Mouse (Mus musculus) brain, embryonic 18.5 days (tissue): ENCODE results near the gene Trappc11.

Experiments
- DNase-seq: peaks from one replicate; pipeline ENCODE4 v3.0.0-alpha.2; 2012; ENCODE audit warnings: low read depth, low spot score

The Trappc11 gene

DNA sequence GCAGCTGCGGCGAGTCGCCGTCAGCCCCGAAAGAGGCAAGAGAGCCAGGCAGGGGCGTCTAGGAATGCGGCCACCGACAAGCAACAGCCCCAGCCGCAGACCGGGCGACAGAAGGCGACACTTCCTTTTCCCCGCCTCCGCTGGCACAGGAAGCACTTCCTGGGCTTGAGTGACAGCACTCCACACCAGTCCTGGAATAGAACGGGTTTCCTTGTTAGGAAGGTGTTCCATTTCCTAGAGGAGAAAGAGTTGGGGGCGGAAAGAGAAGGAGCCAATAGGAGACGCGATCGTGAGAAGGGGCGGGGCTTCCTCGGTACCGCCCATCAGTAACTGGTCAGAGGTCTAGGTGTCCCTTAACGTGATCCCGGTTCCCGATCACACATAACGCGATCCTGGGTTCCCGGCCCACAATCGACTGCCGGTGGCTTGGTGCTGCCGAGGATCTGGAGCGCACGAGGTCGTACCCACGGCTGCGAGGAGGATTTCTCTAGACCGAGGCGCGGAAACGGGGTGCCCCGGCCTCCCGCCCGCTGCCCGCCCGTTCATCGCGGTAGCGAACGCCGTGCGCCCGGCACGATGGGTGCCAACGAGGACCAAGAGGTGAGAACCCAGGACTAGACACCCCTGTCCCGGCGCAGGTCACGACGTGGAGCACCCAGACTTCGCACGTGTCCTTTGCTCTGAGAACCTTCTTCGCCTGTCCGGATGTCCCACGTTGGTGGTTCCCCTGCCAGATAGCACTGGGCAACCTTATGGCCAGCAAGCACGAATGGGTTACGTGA is at the start of gene Trappc11, which contains the start of gene Rwdd4a:
Gene Trappc11 (minus strand): TSS at position 127 of the 782 bp plus-strand sequence.
Gene Rwdd4a (plus strand): TSS at position 321 of the 782 bp plus-strand sequence.
- peak; percentile 96 for DNase-seq

DNA sequence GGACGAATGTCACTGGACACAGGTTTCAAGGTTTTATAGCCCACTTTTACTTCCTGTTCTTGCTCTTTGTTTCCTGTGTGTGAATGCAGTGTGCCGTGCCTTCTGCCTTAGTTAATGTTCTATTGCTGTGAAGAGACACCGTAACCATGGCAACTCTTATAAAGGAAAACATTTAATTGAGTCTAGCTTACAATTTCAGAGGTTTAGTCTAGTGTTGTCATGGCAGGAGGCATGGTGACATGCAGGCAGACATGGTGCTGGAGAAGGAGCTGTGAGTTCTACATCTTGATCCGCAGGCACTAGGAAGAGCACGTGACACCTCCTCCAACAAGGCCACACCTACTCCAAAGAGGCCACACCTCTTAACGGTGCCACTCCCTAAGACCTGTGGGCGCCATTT is 48.2 kb upstream of the Trappc11 start:
- DNase-seq, result peak; percentile 18

DNA sequence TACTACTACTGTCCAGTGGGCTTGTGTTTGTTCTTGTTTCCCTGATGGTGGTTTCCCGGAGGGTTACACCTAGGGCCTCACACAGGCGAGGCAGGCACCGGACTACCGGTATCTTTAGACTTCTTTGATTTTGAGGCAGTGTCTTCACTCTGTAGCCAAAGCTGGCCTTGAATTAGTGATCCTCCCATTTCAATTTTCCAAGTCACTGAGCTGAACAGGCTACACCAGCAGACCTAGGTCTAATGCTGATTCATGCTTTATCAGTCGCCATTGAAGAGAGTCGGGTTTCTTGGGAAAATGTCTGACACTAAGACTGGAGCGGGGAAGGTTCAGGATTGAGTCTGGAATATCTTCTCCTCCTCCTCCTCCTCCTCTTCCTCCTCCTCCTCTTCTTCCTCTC is 40.2 kb upstream of the Trappc11 start:
- no peak for DNase-seq

DNA sequence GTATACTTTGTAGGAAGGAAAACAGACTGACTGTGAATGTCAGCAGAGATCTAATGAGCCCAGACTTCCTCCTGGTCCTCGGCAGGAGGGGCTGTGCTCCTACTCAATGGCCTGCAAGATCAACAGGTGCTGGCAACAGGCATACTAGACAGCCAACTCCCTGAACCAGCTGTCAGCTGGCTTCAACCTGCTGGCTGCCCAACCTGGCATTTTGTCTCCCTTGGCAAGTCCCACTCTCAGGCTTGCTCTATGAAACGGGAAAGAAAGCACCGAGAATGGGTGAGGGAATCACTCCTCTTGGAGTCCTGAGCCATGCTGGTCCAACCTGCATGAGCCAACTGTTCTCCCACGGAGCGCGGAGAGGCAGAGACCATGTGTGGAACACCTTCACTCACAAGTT is 36.9 kb upstream of the Trappc11 start:
- no peak for DNase-seq

DNA sequence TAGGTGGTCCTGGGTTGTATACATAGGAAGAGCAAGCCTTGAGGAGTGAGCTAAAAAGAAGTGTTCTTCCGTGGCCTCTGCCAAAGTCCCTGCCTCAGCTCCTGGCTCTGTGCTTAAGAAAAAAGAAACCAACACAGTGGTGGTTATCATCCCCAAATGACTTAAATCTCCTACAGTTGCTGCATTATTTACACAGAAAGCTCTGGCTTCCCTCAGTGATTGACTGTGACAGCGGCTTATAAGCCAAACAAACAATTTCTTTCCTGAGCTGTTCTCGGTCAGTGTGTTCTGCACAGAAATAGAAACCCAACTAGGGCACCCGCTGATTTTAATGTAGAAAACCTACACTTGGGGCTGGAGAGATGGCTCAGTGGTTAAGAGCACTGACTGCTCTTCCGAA is 34.8 kb upstream of the Trappc11 start:
- no peak for DNase-seq

DNA sequence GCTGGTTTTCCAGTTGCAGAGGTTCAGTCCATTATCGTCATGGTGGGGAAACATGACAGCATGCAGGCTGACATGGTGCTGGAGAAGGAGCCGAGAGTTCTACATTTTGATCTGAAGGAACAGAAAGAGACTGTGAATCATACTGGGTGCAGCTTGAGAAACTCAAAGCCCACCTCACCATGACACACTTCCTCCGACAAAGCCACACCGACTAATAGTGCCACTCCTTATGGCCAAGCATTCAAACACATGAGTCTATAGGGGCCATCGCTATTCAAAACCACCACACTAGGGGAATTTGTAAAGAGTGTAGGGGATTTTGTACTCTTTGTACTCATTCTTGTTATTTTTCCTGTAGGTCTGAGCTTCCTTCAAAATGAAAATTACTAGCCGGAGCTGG is 33.3 kb upstream of the Trappc11 start:
- DNase-seq, result no peak

DNA sequence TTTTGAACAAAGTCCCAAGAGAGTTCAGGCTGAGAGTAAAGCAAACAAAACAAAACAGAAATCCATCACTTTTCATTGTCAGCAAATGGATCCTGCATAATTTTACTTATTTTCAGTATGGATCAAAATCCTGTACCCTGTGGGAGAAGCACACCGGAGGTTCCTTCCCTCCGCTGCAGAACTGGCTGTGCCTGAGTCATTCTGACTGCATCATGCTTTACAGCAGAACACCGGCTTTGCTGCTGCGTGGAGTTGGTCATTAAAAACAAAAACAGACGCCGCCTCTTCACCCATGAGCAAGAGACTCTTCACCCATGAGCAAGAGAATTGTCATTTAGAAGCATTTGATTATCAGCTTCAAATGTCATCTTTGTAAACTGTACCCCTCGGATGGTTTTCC is 27.5 kb upstream of the Trappc11 start:
- no peak for DNase-seq

DNA sequence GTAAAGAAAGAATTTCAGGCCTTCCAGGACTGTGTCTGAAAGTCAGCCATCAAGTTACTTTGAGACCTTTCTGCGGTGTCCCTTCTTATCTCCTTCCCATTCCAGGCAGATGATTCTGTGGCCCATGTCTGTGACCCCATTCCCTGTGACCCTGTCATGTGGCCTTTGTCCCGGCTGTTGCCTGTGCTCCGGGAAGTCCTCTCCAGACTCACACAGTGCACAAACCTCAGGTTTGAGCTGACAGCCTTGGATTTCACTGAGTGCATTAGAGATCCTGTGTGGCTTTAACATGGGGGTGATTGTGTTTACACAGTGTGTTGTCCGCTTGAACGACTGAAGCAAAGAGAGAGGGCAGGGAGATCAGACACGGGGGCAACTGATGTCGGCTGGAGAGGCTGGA is 25.0 kb upstream of the Trappc11 start:
- DNase-seq, result no peak

DNA sequence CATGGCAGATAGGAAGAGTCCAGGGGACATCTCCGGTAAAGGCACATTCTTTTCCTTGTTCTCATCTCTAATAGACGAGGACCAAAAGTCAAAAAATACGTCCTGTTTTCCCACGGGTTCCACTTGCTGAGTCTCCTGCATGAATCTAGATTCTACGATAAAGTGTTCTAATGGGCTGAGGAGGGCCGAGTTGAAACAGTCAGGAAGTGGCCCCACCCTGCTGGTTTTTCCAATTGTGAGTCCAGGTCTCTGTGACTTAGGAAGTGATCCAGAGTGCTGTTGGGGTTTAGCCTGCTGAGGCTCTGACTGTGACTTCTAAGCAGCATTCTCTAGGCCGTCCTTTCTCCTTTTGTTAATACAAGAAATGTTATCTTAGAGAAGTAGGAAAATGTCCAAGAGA is 23.2 kb upstream of the Trappc11 start:
- DNase-seq, result no peak

DNA sequence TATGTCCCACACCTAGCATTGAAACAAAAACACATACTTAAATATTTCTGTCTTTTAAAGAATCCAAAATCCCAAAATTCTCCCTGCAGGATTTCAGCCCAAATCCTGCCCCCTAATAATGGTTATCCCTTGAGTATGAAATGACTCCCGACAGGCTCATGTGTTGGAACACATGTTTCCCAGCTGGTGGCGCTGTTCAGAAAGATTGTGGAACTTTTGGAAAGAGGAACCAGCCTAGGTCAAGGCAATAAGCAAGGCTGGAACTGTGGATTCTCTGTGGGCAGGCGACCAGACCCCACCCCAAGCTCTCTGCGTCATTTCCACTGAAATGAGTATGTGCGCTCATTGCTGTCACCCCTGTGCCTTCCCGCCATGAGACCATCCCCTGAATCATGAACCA is 20.3 kb upstream of the Trappc11 start:
- no peak for DNase-seq

DNA sequence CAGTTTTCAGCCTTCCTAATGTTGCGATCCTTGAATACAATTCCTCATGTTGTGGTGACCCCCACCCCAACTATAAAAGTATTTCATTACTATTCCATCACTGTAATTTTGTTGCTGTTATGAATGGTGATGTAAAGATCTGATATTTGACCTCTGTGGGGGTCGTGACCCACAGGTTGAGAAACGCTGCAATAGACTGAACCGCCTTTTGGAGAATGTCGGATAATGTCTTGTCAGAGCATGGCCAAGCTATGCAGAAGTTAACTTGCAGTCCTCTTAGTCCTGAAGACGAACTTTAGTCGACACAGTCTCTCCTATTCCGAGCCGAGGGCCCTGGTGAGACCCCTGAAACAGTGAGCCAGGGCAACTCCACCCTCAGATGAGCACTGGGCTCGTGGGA is 13.8 kb upstream of the Trappc11 start:
- DNase-seq, result no peak

DNA sequence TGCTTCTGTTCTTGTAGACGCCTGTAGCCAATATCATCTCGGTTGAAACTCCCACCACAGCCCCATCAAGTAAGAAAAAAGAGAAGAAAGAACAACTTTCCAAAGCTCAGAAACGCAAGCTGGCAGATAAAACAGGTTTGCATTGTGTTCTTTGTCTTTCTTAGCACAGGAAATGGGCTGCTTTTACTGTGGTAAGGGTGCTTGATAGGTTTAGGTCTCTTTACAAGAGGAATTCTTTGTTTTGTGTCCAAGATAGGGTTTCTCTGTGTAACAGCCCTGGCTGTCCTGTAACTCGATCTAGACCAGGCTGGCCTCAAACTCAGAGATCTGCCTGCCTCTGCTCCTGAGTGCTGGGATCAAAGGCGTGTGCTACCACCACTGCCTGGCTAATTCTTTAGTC is 10.8 kb upstream of the Trappc11 start:
- no peak for DNase-seq

DNA sequence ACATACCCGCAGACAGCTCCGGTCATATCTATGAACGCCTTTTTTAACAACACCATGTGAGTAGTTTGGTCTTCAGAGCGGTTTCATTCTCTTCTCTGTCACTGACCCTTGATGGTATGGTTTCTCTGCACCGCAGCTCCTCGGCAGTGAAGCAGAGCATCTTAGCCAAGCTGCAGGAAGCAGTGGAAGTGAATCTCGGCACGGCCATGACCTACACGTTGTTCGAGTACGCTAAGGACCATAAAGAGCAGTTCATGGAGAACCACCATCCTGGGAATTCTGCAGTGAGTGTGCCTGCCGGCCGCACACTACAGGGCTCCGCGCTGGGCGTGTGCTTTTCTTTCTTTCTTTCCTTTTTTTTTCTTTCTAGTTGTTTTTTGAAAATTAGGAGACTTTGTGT is 9.5 kb upstream of the Trappc11 start:
- DNase-seq, result no peak

DNA sequence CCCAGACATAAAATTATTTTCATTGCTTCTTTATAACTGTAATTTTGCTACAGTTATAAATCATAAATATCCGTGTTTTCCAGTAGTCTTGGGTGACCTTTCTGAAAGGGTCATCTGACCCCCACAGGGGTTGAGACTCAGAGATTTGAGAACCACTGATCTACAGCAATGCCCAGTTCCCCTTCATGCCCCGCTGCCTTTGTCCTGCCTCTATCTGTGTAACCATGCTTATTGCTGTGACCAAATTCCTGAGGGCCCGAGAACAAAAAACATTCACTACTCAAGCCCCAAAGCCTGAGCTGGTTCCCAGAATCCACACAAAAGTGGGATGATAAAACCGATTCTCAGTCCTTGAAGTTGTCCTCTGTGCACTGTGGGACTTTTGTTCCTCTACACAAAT is 5.1 kb upstream of the Trappc11 start:
- no peak for DNase-seq

DNA sequence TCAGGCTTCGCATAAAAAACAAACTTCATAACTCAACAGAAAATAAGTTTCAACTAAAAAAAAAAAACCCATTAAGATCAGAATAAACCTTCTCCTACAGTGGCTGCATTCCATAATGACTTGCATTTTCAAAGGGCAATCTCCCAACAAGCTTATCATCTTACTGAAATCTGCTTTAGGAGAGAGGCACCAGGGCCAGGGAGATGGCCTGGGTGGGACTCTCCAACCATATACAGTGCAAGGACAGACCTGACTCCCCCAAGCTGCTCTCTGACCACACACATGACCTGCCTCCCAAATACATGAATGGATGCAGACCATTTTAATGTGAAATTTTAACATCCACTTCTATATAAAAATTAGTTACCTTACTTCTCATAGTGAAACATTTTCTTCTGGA is 5.2 kb downstream of the Trappc11 start:
- DNase-seq, result no peak

DNA sequence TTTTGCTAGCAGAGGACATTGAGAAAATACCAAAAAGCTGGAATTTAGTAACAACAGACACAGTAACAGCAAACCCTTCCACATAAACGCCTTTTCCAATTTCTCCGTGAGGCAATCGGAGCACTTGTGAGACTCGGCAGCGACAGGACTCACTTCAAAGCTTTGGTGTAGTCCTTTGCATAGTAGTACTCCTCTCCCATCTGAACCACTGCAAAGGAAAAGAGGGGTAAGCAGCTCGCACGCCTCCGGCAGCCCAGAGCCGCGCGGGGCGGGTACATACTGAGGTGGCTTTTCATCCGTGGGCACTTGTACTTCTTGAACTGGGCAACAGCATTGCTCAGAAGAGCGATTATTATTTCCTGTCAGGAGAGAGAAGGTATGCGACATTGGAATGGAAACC is 19.7 kb downstream of the Trappc11 start:
- no peak for DNase-seq

DNA sequence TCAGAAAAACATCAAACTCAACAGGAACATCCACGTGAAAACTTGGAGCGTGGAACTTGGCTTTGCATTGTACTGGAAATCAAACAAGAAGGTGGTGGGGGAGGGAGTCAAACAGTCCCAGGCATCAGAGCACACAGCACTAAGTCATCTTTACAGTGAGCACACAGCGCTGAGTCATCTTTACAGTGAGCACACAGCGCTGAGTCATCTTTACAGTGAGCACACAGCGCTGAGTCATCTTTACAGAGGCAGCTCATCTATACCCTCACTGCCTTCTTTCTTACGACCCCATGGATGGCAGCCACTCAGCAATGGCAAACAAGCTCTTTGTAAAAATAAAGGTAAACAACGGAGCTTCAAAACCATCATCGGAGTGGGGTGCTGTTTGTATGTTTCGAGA is 22.3 kb downstream of the Trappc11 start:
- DNase-seq, result no peak

DNA sequence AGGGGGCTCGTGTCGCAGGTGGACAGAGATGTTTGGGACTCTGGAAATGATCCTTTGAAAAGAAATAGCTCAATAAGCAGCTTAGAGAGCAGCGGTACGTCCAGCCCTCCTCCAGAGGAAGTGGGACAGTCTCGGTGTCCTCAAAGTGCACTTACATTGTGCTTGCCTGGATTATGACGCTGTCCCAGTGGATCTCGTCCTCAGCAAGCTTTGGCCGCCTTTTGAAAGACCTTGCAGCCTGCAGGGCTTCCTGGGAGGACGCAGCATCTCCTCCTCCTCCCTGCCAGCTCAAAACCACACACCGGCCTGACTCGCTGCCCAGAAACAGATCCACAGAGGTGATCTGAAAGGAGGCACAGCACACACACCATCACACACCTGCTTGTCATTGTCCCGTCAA is 27.8 kb downstream of the Trappc11 start:
- DNase-seq, result no peak

DNA sequence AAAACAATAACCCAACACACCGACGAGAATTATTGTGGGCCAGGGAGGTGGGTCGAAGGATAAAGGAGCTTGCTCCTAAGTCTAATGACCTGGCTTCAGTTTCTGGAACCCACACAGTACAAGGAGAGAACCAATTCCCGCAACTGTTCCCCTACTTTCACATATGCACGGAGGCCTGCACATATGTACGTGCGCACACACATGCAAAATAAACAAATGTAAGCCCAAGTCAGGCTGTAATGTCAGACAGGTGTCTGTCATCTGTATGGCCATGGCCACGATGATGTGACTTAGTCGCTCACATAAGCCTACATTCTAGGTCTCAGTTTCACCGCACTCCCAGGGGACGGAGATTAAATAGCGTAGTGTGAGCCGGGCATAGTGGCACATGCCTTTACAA is 30.7 kb downstream of the Trappc11 start:
- DNase-seq, result no peak

DNA sequence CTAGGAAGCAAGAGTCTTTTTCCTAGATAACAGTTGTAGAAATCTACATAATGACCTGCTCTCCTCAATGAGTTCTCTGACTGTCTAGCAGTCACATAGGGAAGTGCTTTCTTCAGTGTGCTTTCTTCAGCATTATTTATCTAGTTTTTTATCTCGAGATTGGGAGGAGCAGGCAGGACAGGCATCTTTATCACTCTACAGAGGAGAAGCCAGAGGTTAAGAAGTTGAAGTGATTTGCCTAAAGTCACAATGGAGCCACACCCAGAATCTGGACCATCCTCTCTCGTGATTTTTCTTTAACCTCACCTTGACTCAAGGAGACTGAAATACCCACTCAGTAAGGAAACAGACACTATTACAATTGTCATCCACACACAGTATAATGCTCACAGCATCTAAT is 31.3 kb downstream of the Trappc11 start:
- DNase-seq, result no peak

DNA sequence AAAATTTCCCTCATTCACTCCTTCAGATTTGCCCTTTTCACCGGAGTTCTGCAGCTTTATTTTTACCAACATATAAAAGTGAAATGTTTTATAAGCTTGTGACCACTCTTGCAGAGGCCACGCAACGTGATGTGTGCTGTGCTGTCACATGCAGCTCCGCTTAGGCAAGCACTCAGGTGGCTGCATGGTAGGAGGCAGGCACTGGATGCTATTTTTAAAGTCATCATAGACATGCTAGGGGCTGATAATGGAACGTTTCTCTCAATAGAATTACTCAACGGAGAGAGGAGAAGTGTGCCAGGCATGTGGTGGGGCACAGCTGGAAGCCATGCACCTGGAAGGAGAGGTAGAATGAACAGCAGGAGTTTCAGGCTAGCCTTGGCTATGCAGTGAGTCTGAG is 37.8 kb downstream of the Trappc11 start:
- no peak for DNase-seq

DNA sequence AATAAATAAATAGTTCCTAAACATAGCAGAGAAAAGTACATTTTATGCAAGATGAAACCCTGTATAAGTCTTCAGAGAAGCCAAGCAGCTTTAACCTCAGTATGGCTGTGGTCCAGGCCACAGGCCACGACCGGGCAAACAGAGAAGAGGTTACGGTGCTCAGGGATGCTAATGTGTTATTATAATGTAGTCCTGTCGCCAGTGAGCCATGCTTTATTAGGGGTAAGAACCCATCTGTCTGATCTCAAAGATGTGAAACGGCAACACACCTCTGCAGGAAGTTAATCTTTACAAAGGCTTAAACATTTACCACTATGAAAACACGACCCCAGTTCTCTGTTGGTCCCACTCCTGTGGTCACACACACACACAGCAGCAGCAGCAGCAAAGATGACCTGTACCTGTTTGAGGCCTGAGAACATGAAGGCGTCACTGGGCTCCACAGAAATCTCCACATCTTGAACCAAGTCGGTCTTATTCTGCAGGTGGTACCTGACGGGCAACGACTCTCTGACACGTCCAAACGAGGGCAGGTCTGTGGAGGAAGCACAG is 38.6 kb downstream of the Trappc11 start:
- no peak for DNase-seq

DNA sequence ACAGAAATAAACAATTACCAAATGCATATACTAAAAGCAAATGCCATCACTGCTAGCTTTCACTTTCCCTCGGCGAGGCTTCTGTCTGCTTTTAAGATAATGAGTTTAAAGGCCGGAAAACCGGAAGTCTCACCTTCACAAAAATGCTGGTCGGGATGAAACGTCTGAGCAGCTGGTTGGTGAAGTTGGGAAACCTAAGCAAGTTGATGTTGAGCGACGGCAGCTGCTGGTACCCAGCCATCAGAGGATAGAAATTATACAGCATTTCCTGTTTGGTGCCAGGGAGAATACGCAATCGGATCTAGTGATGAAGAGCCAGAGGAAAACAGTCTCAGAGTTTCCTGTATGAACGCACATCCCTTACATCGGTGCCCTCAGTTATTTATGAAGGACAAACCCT is 40.2 kb downstream of the Trappc11 start:
- no peak for DNase-seq

DNA sequence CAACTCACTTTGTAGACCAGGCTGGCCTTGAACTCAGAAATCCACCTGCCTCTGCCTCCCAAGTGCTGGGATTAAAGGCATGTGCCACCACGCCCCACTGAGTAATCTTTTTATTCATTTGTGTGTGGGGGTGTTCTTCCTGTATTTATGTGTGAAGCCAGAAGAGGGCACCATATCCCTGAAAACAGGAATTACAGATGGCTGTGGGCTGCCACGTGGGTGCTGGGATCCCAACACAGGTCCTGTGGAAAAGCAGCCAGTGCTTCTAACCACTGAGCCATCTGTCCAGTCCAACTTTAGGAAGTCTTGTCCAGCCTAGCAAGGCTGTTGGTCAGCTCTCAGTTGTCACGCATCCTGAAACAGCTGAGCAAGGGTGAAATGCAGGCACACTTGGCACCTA is 46.0 kb downstream of the Trappc11 start:
- DNase-seq, result no peak
